Mouse (Mus musculus): ENCODE measurements at regions not wholly inside any gene's neighbourhood (a gene's known extent, or its start where the extent isn't known, plus 50 kb on each side); places are given as distances from the start of the nearest gene placed in this dataset.

DNA sequence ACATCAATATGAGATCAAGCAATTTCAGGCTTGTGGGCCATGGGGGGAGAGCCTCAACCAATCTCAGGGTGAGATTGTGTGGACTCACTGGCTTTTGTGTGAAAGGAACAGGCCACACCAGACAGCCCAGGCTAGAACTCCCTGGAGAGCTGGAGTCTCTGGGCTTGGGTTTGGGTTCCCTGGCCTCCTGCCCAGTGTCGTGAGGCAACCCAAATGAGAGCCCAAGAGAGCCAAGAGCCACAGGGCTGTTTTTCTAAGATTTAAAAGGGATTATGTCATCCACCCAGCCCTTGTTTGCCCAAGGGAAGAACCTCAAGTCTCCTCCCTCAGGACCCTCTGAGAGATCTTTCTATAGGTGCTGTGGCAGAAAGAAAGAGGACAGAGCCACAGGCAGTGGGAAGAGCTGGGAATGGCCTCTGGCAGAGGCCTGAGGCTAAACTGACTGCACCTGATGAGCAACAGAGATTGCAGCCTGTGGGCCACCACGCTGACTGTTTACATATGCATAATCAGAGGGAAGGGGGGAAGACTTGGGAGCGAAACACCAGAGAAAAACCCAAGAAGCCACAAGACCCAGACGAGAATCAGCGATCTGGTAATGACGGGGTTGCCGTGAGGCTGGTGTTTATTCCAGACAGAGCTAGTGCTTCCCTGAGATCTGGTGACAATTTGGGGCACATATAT is 92.1 kb downstream of the Bcl2l11 start:
- no peak overlapping the region for H3K4me3 ChIP-seq
- WGBS = 72% methylated on average over 7 of the region's 7 CpGs
- H3K9me3 ChIP-seq (replicated peaks) = no peaks in the 10 kb centered on the region
- H3K36me3 ChIP-seq (ENCODE audit: poor library complexity, severe bottlenecking) = no peaks in the 10 kb centered on the region
- no peak for ATAC-seq
- H3K4me2 ChIP-seq = no peak overlapping the region
- H3K9ac ChIP-seq = no peak overlapping the region
- H3K4me1 ChIP-seq = no peaks in the 10 kb centered on the region
- H3K27ac ChIP-seq = no peak overlapping the region
- H3K27me3 ChIP-seq = no peaks in the 10 kb centered on the region

DNA sequence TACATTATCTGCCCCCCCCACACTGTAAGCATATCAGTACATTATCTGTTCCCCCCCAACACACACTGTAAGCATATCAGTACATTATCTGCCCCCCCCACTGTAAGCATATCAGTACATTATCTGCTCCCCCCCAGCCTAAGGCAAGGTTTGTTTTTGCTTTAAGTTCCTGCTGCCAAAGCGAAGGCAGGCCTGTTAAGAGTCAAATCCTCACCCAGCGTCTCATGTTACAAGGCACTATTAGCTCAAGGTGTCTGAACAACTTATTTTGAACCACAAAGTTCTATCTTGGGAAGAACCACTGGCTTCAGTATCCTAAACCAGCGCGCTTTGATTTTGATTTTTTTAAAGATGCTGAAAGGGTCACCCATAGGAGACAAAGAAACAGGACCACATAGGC is 93.1 kb downstream of the Bcl2l11 start:
- 89% methylated on average over 4 of the region's 4 CpGs for WGBS
- Histone ChIP-seq H3K36me3 (ENCODE audit: poor library complexity, severe bottlenecking) (no peaks in the 10 kb centered on the region), H3K9me3 (replicated peaks) (no peaks in the 10 kb centered on the region), H3K27ac (no peak overlapping the region), H3K27me3 (no peaks in the 10 kb centered on the region), H3K4me3 (no peak overlapping the region), H3K4me1 (no peaks in the 10 kb centered on the region), H3K9ac (no peak overlapping the region), H3K4me2 (no peak overlapping the region)
- no peak for ATAC-seq

DNA sequence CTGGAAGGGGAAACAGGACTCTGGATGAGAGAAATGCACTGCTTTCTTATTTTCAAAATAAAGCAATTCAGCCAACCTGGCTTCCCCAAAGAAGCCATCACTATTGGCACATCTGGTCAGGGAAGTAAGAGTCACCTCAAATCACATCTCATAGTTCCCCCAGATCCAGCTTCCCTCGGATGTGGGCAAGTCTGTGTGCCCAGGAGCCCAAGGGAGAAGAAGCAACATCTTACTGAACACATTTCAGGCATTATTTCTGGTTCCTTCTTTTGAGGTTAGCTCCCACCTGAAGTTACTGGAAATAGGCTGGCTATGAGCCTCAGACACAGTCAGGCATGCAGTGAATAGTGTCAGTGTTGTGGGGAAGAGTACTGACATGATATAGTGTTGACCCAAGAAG is 95.2 kb downstream of the Bcl2l11 start:
- Histone ChIP-seq H3K4me3 (no peak overlapping the region), H3K9ac (no peak overlapping the region), H3K27me3 (no peaks in the 10 kb centered on the region), H3K4me2 (no peak overlapping the region), H3K27ac (no peak overlapping the region), H3K4me1 (no peaks in the 10 kb centered on the region), H3K36me3 (ENCODE audit: poor library complexity, severe bottlenecking) (no peaks in the 10 kb centered on the region), H3K9me3 (replicated peaks) (no peaks in the 10 kb centered on the region)
- 79% methylated on average over 1 of the region's 1 CpGs for WGBS
- ATAC-seq = no peak

DNA sequence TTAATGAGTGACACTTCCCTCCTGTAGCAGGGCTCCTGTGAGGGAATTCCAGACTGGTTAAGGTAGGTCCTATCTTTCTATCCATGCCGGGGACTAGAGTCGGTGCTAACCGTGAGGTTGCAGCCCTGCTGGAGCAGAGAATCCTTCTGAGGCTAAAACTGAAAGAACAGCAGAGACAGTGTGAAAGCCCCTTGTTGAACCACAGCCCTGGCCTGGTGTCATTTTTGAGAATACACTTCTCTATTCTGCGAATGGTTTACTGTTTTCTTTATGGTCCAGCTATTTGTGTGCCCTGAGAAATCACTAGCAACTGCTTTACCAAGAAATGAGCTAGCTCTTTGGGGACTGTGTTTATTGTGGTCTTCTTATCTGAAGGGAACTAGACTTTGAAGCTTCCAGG is 95.8 kb downstream of the Bcl2l11 start:
- ATAC-seq = no peak
- H3K4me1 ChIP-seq = no peaks in the 10 kb centered on the region
- H3K9me3 ChIP-seq (replicated peaks) = no peaks in the 10 kb centered on the region
- H3K4me3 ChIP-seq = no peak overlapping the region
- no peak overlapping the region for H3K27ac ChIP-seq
- no peak overlapping the region for H3K4me2 ChIP-seq
- 88% methylated on average over 4 of the region's 4 CpGs for WGBS
- no peaks in the 10 kb centered on the region for H3K36me3 ChIP-seq (ENCODE audit: poor library complexity, severe bottlenecking)
- H3K9ac ChIP-seq = no peak overlapping the region
- H3K27me3 ChIP-seq = no peaks in the 10 kb centered on the region

DNA sequence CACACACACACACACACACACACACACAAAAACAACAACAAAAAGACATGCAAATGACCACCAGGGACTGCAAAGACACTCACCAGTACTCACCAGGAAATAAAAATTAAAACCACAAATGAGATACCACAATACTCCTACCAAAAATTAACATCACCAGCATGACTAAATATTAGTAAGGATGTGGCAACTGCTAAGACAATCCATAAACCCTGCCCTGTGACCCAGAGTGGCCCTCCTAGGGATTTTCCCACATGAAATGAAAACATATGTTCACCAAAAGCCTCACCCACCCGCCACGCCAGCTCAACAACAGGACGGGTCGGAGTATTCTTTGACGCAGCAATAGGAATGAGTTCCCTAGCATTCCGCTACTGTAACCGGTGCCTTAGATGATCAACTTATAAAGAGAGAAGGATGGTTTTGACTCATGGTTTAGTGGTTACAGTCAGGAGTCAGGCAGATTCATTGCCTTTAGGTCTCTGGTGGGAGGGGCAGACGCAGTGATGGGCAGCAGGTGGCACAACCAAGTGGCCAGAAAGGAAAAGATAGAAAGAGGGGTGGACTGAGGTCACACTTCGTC is 100.7 kb downstream of the Bcl2l11 start:
- Histone ChIP-seq H3K36me3 (ENCODE audit: poor library complexity, severe bottlenecking) (no peaks in the 10 kb centered on the region), H3K4me1 (no peaks in the 10 kb centered on the region), H3K9ac (no peak overlapping the region), H3K27me3 (no peaks in the 10 kb centered on the region), H3K27ac (no peak overlapping the region), H3K4me3 (no peak overlapping the region), H3K4me2 (no peak overlapping the region), H3K9me3 (replicated peaks) (no peaks in the 10 kb centered on the region)
- WGBS = 94% methylated on average over 9 of the region's 9 CpGs
- ATAC-seq = no peak

DNA sequence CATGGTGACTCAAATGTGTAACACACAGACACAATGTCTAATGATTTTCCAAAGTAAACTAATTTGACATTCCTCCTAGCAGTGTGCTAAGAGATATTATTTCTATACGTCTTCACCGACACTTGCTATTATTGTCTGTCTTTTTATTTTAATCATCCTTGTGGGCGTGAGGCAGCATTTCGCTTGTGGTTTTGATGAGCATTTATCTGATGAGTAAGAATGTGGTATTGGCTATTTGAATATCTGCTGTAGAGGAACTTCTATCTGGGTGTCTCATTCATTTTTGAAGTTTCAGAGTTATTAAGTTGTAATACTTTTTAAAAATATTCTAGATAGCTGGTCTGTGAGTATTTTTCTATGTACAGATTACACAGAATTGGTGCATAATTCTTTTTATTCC is 103.9 kb downstream of the Bcl2l11 start:
- H3K27me3 ChIP-seq = no peaks in the 10 kb centered on the region
- no peak overlapping the region for H3K9ac ChIP-seq
- 94% methylated on average over 4 of the region's 4 CpGs for WGBS
- no peaks in the 10 kb centered on the region for H3K9me3 ChIP-seq (replicated peaks)
- H3K4me1 ChIP-seq = no peaks in the 10 kb centered on the region
- H3K4me3 ChIP-seq = no peak overlapping the region
- H3K36me3 ChIP-seq (ENCODE audit: poor library complexity, severe bottlenecking) = no peaks in the 10 kb centered on the region
- no peak overlapping the region for H3K4me2 ChIP-seq
- no peak overlapping the region for H3K27ac ChIP-seq
- no peak for ATAC-seq

DNA sequence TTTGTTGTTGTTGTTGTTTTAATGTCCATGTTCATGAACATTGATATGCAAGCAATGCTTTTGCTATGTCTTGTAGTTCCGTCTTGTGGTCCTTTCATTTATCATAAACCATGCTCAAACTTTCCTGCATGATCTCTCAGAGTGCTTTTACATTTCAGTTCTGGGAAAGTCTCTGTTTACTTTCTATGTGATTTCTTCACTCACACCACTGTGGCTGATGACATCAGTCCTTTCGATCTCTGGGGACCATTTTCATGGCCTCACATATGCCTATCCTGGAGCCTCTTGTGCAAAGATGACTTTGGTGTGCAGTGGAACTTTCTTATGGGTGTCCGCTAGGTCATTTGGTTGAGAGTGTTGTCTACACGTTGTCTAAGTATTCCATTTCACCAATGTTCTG is 105.1 kb downstream of the Bcl2l11 start:
- Histone ChIP-seq H3K9ac (no peak overlapping the region), H3K4me2 (no peak overlapping the region), H3K4me1 (no peaks in the 10 kb centered on the region), H3K36me3 (ENCODE audit: poor library complexity, severe bottlenecking) (no peaks in the 10 kb centered on the region), H3K9me3 (replicated peaks) (no peaks in the 10 kb centered on the region), H3K27me3 (no peaks in the 10 kb centered on the region), H3K4me3 (no peak overlapping the region), H3K27ac (no peak overlapping the region)
- no peak for ATAC-seq
- 91% methylated on average over 4 of the region's 4 CpGs for WGBS

DNA sequence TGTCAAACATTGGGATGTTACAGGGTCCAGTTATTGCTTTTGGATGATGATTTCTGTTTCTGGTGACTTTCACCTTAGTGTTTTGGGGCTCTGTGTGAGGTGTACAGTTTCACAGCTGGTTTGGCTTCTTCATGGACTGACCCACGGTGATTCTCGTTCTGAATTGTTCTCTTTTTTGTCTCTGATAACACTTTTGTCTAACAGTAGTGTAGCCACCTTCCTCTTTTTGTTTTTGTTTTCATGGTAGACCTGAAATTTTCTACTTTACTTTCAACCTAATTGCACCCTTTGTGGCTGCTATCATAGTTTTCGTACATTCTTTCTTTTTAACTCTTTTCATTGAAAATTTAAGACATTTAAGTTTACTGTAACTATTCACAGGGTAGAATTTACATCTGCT is 105.5 kb downstream of the Bcl2l11 start:
- no peaks in the 10 kb centered on the region for H3K9me3 ChIP-seq (replicated peaks)
- H3K27ac ChIP-seq = no peak overlapping the region
- no peak for ATAC-seq
- H3K27me3 ChIP-seq = no peaks in the 10 kb centered on the region
- no peak overlapping the region for H3K4me3 ChIP-seq
- 87% methylated on average over 3 of the region's 3 CpGs for WGBS
- no peak overlapping the region for H3K4me2 ChIP-seq
- H3K4me1 ChIP-seq = no peaks in the 10 kb centered on the region
- no peak overlapping the region for H3K9ac ChIP-seq
- H3K36me3 ChIP-seq (ENCODE audit: poor library complexity, severe bottlenecking) = no peaks in the 10 kb centered on the region

DNA sequence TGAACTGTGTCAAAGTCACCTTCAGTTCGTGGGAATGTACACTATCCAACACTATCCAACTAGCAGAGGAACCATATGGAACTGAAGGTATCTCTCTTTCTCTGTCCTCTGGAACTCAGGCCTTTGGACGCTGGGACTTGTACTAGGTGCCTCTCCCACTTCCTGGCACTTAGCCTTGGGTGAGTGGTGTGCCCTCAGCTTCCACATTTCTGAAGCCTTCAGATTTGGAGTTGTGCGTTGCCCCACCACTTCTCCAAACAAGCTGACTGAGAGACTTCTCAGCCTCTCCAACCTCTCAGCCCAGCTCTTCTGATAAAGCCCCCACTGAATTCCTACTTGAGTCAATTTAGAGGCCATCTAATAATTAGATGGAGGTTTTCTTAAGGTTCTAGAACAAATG is 106.2 kb downstream of the Bcl2l11 start:
- H3K4me3 ChIP-seq = no peak overlapping the region
- H3K4me1 ChIP-seq = no peaks in the 10 kb centered on the region
- no peak for ATAC-seq
- H3K27me3 ChIP-seq = no peaks in the 10 kb centered on the region
- H3K4me2 ChIP-seq = no peak overlapping the region
- no peak overlapping the region for H3K9ac ChIP-seq
- H3K9me3 ChIP-seq (replicated peaks) = no peaks in the 10 kb centered on the region
- WGBS = 87% methylated on average over 3 of the region's 3 CpGs
- H3K36me3 ChIP-seq (ENCODE audit: poor library complexity, severe bottlenecking) = no peaks in the 10 kb centered on the region
- H3K27ac ChIP-seq = no peak overlapping the region

DNA sequence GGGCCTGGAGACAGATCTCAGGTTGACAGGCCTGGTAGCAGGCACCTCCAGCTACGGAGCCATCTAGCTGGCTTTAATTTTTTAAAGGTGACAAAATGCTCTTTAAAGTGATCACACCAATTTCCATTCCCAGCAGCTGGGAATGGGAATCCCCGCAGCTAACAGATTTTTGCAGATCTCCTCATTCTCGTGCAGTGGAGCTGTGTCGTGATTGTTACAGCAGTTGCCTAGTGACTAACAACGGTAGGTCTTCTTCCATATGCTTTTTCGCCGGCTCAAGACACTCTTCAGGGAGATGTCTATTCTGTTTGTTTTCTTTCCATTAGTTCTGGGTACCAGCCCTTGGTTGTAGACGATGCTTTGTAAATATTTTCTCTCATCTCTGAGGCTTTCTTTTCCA is 109.3 kb downstream of the Bcl2l11 start:
- ATAC-seq = no peak
- H3K4me2 ChIP-seq = no peak overlapping the region
- H3K27ac ChIP-seq = no peak overlapping the region
- H3K36me3 ChIP-seq (ENCODE audit: poor library complexity, severe bottlenecking) = no peaks in the 10 kb centered on the region
- H3K27me3 ChIP-seq = no peaks in the 10 kb centered on the region
- H3K4me3 ChIP-seq = no peak overlapping the region
- H3K4me1 ChIP-seq = no peaks in the 10 kb centered on the region
- 76% methylated on average over 8 of the region's 8 CpGs for WGBS
- no peaks in the 10 kb centered on the region for H3K9me3 ChIP-seq (replicated peaks)
- H3K9ac ChIP-seq = no peak overlapping the region

DNA sequence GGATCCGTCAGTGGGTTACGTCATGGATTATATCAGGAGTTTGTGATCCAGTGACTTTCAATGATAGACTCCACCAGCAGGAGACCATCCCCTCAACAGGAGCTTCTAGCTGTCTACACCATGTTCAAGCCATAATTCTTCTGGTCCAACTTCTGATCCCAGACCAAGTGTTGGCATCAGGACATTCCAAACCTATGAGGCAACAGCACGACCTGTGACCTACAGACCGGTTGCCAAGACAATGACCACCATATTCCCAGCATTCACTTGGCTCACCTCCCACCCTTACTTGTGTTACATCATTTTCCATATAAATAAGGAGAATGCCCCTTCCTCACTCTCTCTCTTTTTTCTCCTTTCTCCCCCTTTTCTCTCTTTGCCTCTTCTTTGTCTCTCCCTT is 113.6 kb downstream of the Bcl2l11 start:
- 94% methylated on average over 4 of the region's 4 CpGs for WGBS
- H3K4me3 ChIP-seq = no peak overlapping the region
- no peaks in the 10 kb centered on the region for H3K9me3 ChIP-seq (replicated peaks)
- no peak overlapping the region for H3K9ac ChIP-seq
- H3K36me3 ChIP-seq (ENCODE audit: poor library complexity, severe bottlenecking) = no peaks in the 10 kb centered on the region
- ATAC-seq = no peak
- H3K27me3 ChIP-seq = no peaks in the 10 kb centered on the region
- H3K4me1 ChIP-seq = peaks cover 13% of the 10 kb centered on the region
- H3K27ac ChIP-seq = no peak overlapping the region
- no peak overlapping the region for H3K4me2 ChIP-seq

DNA sequence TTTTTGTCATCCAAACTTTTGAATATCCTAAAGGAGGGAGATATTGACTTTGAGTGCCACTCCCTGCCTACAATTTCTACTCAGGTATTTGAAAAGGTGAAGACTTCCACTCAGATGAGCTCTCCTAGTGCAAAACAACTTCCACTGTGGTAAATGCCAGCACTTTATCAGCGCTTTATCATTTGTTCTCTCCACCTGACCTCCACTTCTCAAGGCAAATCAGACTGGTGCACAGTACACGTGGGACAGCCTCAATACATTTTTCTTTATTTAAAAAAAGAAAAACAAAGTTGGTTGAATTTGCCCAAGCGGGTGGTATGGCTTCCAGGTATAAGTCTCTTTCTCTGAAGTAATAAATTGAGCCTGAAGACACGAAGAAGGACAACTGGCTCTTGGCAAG is 114.2 kb downstream of the Bcl2l11 start:
- H3K4me2 ChIP-seq = no peak overlapping the region
- no peak for ATAC-seq
- H3K27me3 ChIP-seq = no peaks in the 10 kb centered on the region
- WGBS = 59% methylated on average over 4 of the region's 4 CpGs
- H3K9me3 ChIP-seq (replicated peaks) = no peaks in the 10 kb centered on the region
- no peaks in the 10 kb centered on the region for H3K36me3 ChIP-seq (ENCODE audit: poor library complexity, severe bottlenecking)
- H3K4me1 ChIP-seq = peaks cover 13% of the 10 kb centered on the region
- no peak overlapping the region for H3K27ac ChIP-seq
- no peak overlapping the region for H3K4me3 ChIP-seq
- H3K9ac ChIP-seq = no peak overlapping the region
